Mouse (Mus musculus) testis, adult 2 months (tissue): ENCODE data around the gene Dzip3.

Source experiments
- CTCF ChIP-seq: fragments of 200-500 bp; IDR thresholded peaks from 2 replicates; pipeline ENCODE4 v1.5.1; 2012; ENCODE audit warnings: low read depth, mild to moderate bottlenecking, inconsistent platforms, low read length, moderate library complexity; ENCODE audit not compliant: control insufficient read depth, insufficient read depth, insufficient replicate concordance
- POLR2A ChIP-seq: fragments of 200-500 bp; IDR thresholded peaks from 2 replicates; pipeline ENCODE4 v1.6.1; 2012; ENCODE audit warnings: low read depth, mild to moderate bottlenecking, inconsistent platforms, low read length, moderate library complexity; ENCODE audit not compliant: control insufficient read depth

DNA sequence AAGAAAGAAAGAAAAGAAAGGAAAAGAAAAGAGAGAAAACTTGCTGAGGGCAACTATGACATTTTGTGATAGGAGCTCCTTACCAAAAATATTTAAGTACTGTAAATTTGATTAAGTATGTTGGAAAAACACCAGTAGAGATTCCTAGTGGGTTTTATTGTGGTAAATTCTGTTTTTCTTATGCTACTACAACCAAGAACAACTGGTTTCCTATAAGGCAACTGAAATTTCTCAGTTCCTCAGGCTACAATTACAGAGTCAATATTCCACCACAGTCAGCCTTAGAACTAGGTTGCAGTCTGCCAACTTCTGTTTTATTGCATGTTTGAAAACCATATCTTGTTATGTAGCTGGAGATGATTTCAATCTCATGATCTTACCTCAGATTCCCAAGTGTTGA, 4.3 kb downstream of the Dzip3 start:
- no peak for TF ChIP-seq CTCF
- TF ChIP-seq POLR2A, result no peak
